Mouse (Mus musculus): ENCODE results near the gene Phrf1.
A peak's percentile ranks its signal among the peaks of the same experiment; 100 is the strongest.
"Not testable (repeated sequence)": the region's sequence is repeated elsewhere in the genome, so short reads cannot be mapped to it uniquely, and the experiment has no call there.

Phrf1 gene

GRCm38 (mm10) chr7:141213605-141214235, 14.9 kb upstream of the Phrf1 start, which contains the start of gene Lmntd2:
TSS of gene Lmntd2 (minus strand) at chr7:141214080.
- DNase-seq (ENCODE audit: low read depth) = no peak

GRCm38 (mm10) chr7:141214310-141214709, 14.3 kb upstream of the Phrf1 start:
- DNase-seq (ENCODE audit: low read depth) = no peak

DNA sequence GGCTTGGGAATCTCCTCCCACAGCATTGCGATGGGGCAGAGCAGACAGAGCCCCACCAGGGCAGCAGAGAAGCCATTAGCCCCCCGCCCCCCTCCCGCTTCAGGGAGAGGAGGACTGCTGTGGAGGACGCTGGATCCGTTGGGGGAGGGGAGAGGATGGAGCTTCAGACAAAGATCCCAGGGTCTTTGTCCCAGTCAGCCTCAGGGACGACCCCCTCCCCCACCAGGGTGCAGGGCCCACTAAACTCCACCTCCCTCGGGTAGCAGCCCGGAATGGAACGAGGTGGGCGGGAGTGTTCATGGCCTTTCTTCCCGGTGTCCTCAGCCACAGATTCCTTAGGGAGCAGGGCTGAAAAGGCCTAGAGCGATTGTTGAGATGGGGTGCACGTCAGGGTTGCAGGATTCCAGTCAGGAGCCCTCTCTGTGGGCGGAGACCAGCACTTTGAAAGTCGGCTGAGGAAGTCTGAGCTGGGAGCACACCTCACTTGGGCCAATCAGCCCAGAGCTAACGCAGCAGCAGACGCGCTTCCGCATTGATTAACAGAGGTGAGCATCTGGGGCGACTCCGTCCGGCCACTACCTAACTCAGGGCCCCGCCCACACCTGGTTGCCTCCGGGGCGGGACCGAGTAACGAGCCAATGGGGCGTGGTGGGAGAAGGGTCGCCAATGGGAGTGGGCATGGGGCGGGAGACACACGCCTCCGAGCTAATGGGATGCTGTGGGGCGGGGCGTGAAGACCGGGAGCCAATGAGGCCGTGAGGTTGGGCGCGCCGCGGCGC, 13.3 kb upstream of the Phrf1 start, which contains the start of gene Rassf7:
Gene Rassf7, plus strand, starts transcription at position 760 of the 779 bp plus-strand sequence.
- DNase-seq (ENCODE audit: low read depth) = peak; percentile 95

DNA sequence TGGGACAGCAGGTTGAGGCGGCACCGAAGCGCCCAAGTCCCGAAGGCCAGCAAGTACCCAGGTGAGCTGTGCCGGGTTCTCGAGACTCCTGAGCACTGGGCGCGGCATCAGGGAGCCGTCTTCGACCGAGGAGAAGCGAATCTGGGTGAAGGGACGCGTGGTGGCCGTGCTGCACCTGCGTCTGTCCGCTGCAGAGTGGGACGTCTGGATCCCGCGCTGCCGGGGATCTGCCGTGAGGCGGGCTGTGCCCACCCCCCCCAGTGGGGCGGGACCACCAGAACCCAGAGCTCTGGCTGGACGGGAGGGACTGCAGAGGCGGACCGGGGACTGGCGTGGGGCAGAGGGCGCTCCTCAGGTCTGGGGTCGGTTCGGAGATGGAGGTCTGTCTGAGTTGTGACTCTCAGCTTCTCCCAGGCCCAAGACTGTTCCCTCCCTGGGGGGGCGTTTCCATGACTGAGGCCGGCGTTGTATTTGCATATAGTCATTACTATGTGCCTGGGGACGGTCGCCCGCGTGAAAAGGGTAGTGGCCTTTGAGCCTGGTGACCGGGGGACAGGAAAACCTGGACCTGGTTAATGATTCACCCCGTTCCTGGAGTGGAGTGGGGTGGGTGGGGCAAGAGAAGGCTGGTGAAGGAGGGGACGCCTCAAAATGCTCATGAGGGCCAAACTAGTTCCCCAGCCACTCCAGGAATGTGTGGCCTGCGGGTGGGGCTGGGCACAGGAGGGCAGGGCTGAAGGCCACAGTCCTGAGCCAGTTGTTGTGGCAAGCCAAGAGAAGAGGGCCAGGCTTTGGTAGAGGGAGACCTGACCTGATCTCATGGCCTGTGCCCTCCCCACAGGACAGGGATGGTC, 12.5 kb upstream of the Phrf1 start:
- DNase-seq (ENCODE audit: low read depth) = peak; percentile 90

- DNase-seq (ENCODE audit: low read depth) = no peak
Observed at GRCm38 (mm10) chr7:141216894-141217293, 11.7 kb upstream of the Phrf1 start.

- DNase-seq (ENCODE audit: low read depth) = no peak
Observed at GRCm38 (mm10) chr7:141217343-141218013, 11.1 kb upstream of the Phrf1 start.

DNA sequence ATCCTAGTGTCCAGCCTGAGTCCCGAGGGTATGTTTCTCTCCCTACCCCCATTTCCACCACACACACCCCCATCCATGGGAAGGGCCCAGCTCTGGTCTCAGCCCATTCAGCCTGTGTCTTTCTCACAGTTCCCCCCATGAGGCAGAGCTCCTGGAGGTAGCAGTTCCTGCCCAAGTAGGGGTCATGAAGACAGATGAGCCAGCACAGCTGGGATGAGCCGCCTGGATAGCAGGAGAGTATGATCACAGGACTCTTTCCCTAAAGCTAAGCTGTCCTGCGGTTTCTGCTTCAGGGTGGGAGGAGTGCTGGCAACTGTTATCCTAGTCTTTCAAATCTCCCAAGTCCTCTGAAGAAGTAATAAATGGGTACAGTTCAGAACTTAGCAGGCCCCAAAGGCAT, 10.4 kb upstream of the Phrf1 start:
- no peak for DNase-seq (ENCODE audit: low read depth)

GRCm38 (mm10) chr7:141218557-141219133, 9.9 kb upstream of the Phrf1 start:
- no peak for DNase-seq (ENCODE audit: low read depth)

DNA sequence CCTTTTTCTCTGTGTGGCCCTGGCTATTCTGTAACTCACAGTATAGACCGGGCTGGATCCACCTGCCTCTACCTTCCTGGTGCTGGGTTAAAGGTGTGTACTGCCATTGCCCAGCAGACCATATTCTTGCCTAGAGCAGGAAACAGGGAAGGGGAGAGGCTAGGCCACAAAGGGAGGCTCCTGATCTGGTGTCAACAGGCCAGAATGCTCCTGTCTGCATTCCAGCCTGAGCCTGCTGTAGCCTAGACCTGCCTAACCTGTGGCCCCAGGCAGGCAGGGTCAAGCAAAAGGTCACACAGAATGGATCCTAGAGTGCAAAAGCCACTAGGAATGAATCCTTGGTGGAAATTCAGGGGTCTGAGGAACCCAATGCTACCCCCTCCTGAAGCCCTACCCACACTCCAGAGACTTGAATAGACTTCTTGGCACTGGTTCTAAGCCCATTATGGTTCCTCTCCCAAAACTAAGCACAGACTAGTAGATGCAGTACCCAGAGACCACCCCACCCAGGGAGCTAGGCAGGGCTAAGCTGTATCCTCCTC, 9.0 kb upstream of the Phrf1 start:
- no peak for DNase-seq (ENCODE audit: low read depth)

GRCm38 (mm10) chr7:141220377-141220776, 8.2 kb upstream of the Phrf1 start:
- no peak for DNase-seq (ENCODE audit: low read depth)

GRCm38 (mm10) chr7:141221249-141222125, 7.1 kb upstream of the Phrf1 start:
- DNase-seq (ENCODE audit: low read depth) = peak; percentile 99

GRCm38 (mm10) chr7:141222126-141222467, 6.5 kb upstream of the Phrf1 start:
- DNase-seq (ENCODE audit: low read depth) = no peak

DNA sequence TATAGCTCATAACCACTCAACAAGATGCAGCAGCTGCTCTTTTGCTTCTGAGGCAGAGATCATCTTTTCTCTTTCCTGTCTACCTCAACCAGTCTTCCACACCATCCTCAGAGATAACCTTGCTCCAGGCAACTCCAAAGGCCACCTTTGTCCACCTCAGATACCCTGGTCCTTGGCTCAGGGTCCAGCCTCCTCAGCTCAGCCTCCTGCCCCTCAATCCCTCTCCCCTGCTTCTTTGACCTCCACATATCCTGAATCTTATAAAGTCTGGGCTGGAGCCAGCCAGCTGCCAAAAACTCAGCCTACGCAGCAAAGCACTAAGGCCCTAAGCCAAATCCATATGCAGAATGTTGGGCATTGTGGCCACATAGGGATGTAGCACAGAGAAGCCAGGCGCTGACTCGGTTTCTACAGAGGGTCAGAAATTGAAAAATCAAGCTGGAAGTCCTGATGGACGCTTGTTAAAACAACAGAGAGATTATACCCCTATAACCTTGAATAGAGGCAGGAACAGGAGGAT, 5.8 kb upstream of the Phrf1 start:
- no peak for DNase-seq (ENCODE audit: low read depth)

GRCm38 (mm10) chr7:141226535-141226934, 2.0 kb upstream of the Phrf1 start:
- peak; percentile 30 for DNase-seq (ENCODE audit: low read depth)

GRCm38 (mm10) chr7:141227796-141228195, 788 bp upstream of the Phrf1 start:
- no peak for DNase-seq (ENCODE audit: low read depth)

- no peak for DNase-seq (ENCODE audit: low read depth)
Observed at GRCm38 (mm10) chr7:141229702-141230101, 1.1 kb downstream of the Phrf1 start.

GRCm38 (mm10) chr7:141230570-141230969, 2.0 kb downstream of the Phrf1 start:
- no peak for DNase-seq (ENCODE audit: low read depth)

- no peak for DNase-seq (ENCODE audit: low read depth)
Observed at GRCm38 (mm10) chr7:141231111-141231510, 2.5 kb downstream of the Phrf1 start.

DNA sequence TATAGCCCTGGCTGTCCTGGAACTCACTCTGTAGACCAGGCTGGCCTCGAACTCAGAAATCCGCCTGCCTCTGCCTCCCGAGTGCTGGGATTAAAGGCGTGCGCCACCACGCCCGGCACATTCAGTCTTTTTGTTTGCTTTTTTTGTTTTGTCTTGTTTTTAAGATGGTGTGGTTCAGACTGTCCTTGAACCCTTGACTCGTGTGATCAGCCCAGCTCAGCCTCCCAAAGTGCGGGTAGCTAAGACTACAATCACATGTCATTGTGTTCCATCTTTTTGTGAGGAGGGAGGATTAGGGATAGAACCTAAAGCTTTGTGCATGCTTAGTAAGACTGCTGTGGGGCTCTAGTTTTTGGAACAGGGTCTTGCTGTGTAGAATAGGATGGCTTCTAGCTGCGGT, 3.0 kb downstream of the Phrf1 start:
- DNase-seq (ENCODE audit: low read depth) = no peak

- DNase-seq (ENCODE audit: low read depth) = not testable (repeated sequence)
Observed at GRCm38 (mm10) chr7:141250486-141250885, 21.9 kb downstream of the Phrf1 start.
